Mouse (Mus musculus) ES-Bruce4 (cell line): ENCODE data around the gene Ttc7. TPM values are rescaled to one million over a fixed set of nuclear protein-coding genes. Genes with fewer than 3 reads are reported as not detected.

ENCODE experiments used
- H3K27ac ChIP-seq: 2 replicates; pipeline ENCODE4 v1.5.1; 2012; ENCODE audit warnings: low read length, inconsistent platforms; ENCODE audit not compliant: insufficient read depth
- H3K27me3 ChIP-seq: 2 replicates; pipeline ENCODE4 v1.6.1; 2012; ENCODE audit warnings: mild to moderate bottlenecking, low read length, inconsistent platforms; ENCODE audit not compliant: control insufficient read depth, poor library complexity, insufficient read depth, severe bottlenecking
- H3K36me3 ChIP-seq: 2 replicates; pipeline ENCODE4 v1.6.1; 2012; ENCODE audit warnings: inconsistent platforms, mild to moderate bottlenecking, low read length, moderate library complexity; ENCODE audit not compliant: control insufficient read depth, poor library complexity, insufficient read depth, severe bottlenecking
- H3K4me1 ChIP-seq: one replicate; pipeline ENCODE4 v1.8.1; 2011; ENCODE audit warnings: low read length; ENCODE audit not compliant: control insufficient read depth, insufficient read depth
- H3K4me3 ChIP-seq: 2 replicates; pipeline ENCODE4 v1.5.1; 2011; ENCODE audit warnings: low read depth, mild to moderate bottlenecking, low read length
- H3K9ac ChIP-seq: 2 replicates; pipeline ENCODE4 v1.6.1; 2012; ENCODE audit warnings: low read depth, mild to moderate bottlenecking, inconsistent platforms; ENCODE audit not compliant: poor library complexity, severe bottlenecking
- H3K9me3 ChIP-seq: replicated peaks from 2 replicates; pipeline ENCODE4 v1.6.1; 2012; ENCODE audit warnings: mild to moderate bottlenecking, low read length, inconsistent platforms; ENCODE audit not compliant: control insufficient read depth, poor library complexity, insufficient read depth, severe bottlenecking
- CTCF ChIP-seq: IDR thresholded peaks from one replicate; pipeline ENCODE4 v1.8.1; 2011; ENCODE audit warnings: low read depth, low read length
- EP300 ChIP-seq: IDR thresholded peaks from 2 replicates; pipeline ENCODE4 v1.6.1; 2011; ENCODE audit warnings: low read depth, low read length; ENCODE audit not compliant: insufficient read depth
- POLR2A ChIP-seq: IDR thresholded peaks from one replicate; pipeline ENCODE4 v1.8.1; 2011; ENCODE audit warnings: low read length; ENCODE audit not compliant: insufficient read depth
- polyA plus RNA-seq: library from polyadenylated mRNA; stranded (reverse); fragments of >200 nt; gene quantifications from 2 replicates; pipeline ENCODE4 v1.2.4, GENCODE M21; 2011; ENCODE audit warnings: low read depth; ENCODE audit not compliant: missing spikeins, insufficient read depth, insufficient read length

Ttc7 gene
- polyA plus RNA-seq, 1 experiment, result 10.7 TPM

- H3K36me3 ChIP-seq, result no peaks in the 10 kb centered on the region
- peaks cover 10% of the 10 kb centered on the region for H3K4me1 ChIP-seq
- H3K27me3 ChIP-seq, result no peaks in the 10 kb centered on the region
- H3K4me3 ChIP-seq, result no peak overlapping the region
- TF ChIP-seq EP300 (no peak), POLR2A (no peak), CTCF (no peak)
- H3K9ac ChIP-seq, result no peak overlapping the region
- H3K27ac ChIP-seq, result no peak overlapping the region
- H3K9me3 ChIP-seq, result no peaks in the 10 kb centered on the region
Measured at GRCm38 (mm10) chr17:87369270-87369759, 86.6 kb downstream of the Ttc7 start.

- Histone ChIP-seq H3K27me3 (no peaks in the 10 kb centered on the region), H3K27ac (no peak overlapping the region), H3K4me3 (no peak overlapping the region), H3K4me1 (peaks cover 2% of the 10 kb centered on the region), H3K9me3 (no peaks in the 10 kb centered on the region), H3K36me3 (no peaks in the 10 kb centered on the region), H3K9ac (no peak overlapping the region)
- TF ChIP-seq CTCF (no peak), EP300 (no peak), POLR2A (no peak)
Measured at GRCm38 (mm10) chr17:87372189-87372588, 89.5 kb downstream of the Ttc7 start.

DNA sequence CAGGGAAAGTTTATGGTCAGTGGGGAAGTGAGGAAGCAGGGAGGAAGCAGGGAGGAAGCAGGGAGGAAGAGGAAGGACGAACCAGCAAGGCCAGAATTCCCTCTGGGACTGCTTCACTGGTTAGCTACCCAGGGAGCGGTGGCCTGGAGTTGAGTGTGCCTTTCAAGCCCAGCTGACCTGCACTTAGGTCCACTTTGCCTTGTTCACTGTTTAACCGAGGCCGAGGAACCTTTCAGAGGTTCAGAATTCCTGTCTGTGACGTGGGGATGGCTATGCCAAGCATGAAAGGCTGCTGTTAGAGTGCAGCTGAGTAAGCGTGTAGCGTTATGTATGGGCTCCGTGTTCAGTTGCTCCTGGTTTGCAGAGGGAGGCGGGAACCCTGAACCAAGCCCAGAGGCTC is 90.6 kb downstream of the Ttc7 start:
- Histone ChIP-seq H3K36me3 (no peaks in the 10 kb centered on the region), H3K9ac (no peak overlapping the region), H3K9me3 (no peaks in the 10 kb centered on the region), H3K4me3 (no peak overlapping the region), H3K4me1 (peaks cover 6% of the 10 kb centered on the region), H3K27ac (no peak overlapping the region), H3K27me3 (no peaks in the 10 kb centered on the region)
- TF ChIP-seq POLR2A (no peak), CTCF (no peak)

GRCm38 (mm10) chr17:87375941-87376511 is 93.3 kb downstream of the Ttc7 start:
- Histone ChIP-seq H3K36me3 (no peaks in the 10 kb centered on the region), H3K27ac (no peak overlapping the region), H3K4me1 (peaks cover 8% of the 10 kb centered on the region), H3K4me3 (no peak overlapping the region), H3K9me3 (no peaks in the 10 kb centered on the region), H3K9ac (no peak overlapping the region), H3K27me3 (no peaks in the 10 kb centered on the region)
- TF ChIP-seq CTCF (no peak), POLR2A (no peak), EP300 (no peak)

- Histone ChIP-seq H3K27me3 (no peaks in the 10 kb centered on the region), H3K9me3 (no peaks in the 10 kb centered on the region), H3K4me1 (peaks cover 8% of the 10 kb centered on the region), H3K27ac (no peak overlapping the region), H3K4me3 (no peak overlapping the region), H3K36me3 (no peaks in the 10 kb centered on the region), H3K9ac (no peak overlapping the region)
- TF ChIP-seq CTCF (no peak), EP300 (0 out of 2 replicates have a peak, but pooled peaks have one; percentile 7)
Measured at GRCm38 (mm10) chr17:87376831-87377471, 94.3 kb downstream of the Ttc7 start.

DNA sequence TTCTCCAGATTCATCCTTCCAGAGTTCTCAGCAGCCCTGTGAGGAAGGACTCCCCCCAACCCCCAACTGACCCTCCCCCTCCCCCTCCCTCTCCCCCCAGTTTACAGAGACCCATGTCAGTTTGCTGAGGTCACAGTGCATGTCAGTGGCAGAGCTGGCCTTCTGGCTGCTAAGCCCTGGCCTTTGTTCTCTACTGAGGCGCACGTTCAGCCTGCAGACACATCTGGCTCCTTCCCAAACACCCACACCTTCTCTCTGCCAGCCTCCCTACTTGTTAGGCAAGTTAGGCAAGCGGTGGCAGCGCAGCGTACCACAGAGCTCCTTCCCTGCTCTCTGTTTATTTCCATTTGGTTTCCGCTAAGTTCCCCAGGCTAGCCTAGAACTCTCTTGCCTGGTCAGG is 94.8 kb downstream of the Ttc7 start:
- Histone ChIP-seq H3K36me3 (no peaks in the 10 kb centered on the region), H3K4me3 (no peak overlapping the region), H3K4me1 (peaks cover 8% of the 10 kb centered on the region)

More for the DNA sequence above, 94.8 kb downstream of the Ttc7 start:
- Histone ChIP-seq H3K27ac (no peak overlapping the region), H3K9me3 (no peaks in the 10 kb centered on the region), H3K9ac (no peak overlapping the region), H3K27me3 (no peaks in the 10 kb centered on the region)
- no peak for TF ChIP-seq CTCF
- TF ChIP-seq EP300, result no peak
- no peak for TF ChIP-seq POLR2A
